Mouse (Mus musculus) C2C12 (cell line): ENCODE data around the gene Kcnh1. TPM values are rescaled to one million over a fixed set of nuclear protein-coding genes. Genes with fewer than 3 reads are reported as not detected.
A peak's percentile ranks its signal among the peaks of the same experiment; 100 is the strongest.

Source experiments
- H3K27me3 ChIP-seq: one replicate; pipeline ENCODE4 v1.6.1; 2011; ENCODE audit not compliant: control insufficient read depth, insufficient read depth, insufficient read length
- H3K36me3 ChIP-seq: one replicate; pipeline ENCODE4 v1.6.1; 2011; ENCODE audit not compliant: control insufficient read depth, insufficient read depth
- H3K4me3 ChIP-seq: one replicate; pipeline ENCODE4 v1.5.1; 2011; ENCODE audit warnings: mild to moderate bottlenecking, control low read depth; ENCODE audit not compliant: poor library complexity, insufficient read depth, severe bottlenecking
- H3K79me2 ChIP-seq: one replicate; pipeline ENCODE4 v1.6.1; 2011; ENCODE audit not compliant: control insufficient read depth, insufficient read depth
- H3K79me3 ChIP-seq: one replicate; pipeline ENCODE4 v1.6.1; 2011; ENCODE audit warnings: low read depth, control low read depth
- H3ac ChIP-seq: one replicate; pipeline ENCODE3; 2011; ENCODE audit warnings: low read depth; ENCODE audit not compliant: control insufficient read depth, insufficient read length
- CEBPB ChIP-seq: IDR thresholded peaks from one replicate; pipeline ENCODE4 v1.6.1; 2011; ENCODE audit warnings: low read depth, mild to moderate bottlenecking, control low read depth, moderate library complexity
- CTCF ChIP-seq: IDR thresholded peaks from one replicate; pipeline ENCODE4 v1.5.1; 2011; ENCODE audit not compliant: control insufficient read depth, insufficient read depth, insufficient read length
- FOSL1 ChIP-seq: IDR thresholded peaks from one replicate; pipeline ENCODE4 v1.8.0; 2011; ENCODE audit warnings: mild to moderate bottlenecking, low read length; ENCODE audit not compliant: poor library complexity, insufficient read depth, severe bottlenecking
- MAX ChIP-seq: IDR thresholded peaks from one replicate; pipeline ENCODE4 v1.6.1; 2011; ENCODE audit warnings: mild to moderate bottlenecking, control low read depth
- MYOD1 ChIP-seq: IDR thresholded peaks from one replicate; pipeline ENCODE4 v1.6.1; 2011; ENCODE audit warnings: low read depth; ENCODE audit not compliant: control insufficient read depth, insufficient read length
- MYOG ChIP-seq: IDR thresholded peaks from one replicate; pipeline ENCODE4 v1.6.1; 2011; ENCODE audit not compliant: control insufficient read depth, insufficient read length; ENCODE audit errors: extremely low read depth
- USF1 ChIP-seq: IDR thresholded peaks from one replicate; pipeline ENCODE4 v1.6.1; 2011; ENCODE audit warnings: low read depth, mild to moderate bottlenecking, control low read depth, moderate library complexity
- polyA plus RNA-seq: library from polyadenylated mRNA; unstranded; fragments of >200 nt; fragmentation: generic; extraction: Trizol; gene quantifications from one replicate; pipeline ENCODE4 v1.2.1, GENCODE M21; 2012; ENCODE audit warnings: missing spikeins

The Kcnh1 gene
- polyA plus RNA-seq, 1 experiment = 0.04 TPM

DNA sequence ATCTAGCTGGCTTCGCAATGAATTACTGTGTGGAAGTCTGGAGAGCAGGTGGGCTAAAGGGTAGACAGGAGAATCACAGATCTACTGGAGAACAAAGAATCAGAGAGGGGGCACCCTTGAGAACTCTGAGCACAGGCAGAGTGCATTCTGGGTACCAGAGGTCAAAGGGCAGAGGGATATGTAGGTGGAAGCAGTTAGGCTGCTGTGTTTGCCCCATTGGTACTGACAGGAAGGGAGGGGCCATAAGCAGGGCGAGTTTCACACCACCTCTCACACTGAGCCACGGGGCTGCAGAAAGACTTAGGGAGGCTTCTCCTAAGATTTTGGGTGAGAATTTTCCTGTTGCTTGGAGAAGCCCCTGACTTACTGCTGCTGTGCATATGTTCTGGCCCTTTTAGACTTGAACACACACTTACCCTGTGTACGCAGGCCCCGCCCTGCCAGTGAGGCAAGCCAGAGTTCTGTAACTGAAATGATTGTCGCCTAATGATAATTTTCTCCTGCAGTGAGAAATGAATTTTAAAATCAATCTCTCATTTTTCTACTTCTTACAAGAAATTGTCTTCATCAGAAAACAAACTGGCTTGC is 121.4 kb downstream of the Kcnh1 start:
- no peak overlapping the region for H3ac ChIP-seq
- no peak overlapping the region for H3K4me3 ChIP-seq
- no peaks in the 10 kb centered on the region for H3K27me3 ChIP-seq
- no peaks in the 10 kb centered on the region for H3K36me3 ChIP-seq
- no peak for TF ChIP-seq CTCF
- TF ChIP-seq USF1 = no peak
- H3K79me3 ChIP-seq = no peaks in the 10 kb centered on the region
- H3K79me2 ChIP-seq = no peaks in the 10 kb centered on the region

- no peaks in the 10 kb centered on the region for H3K79me3 ChIP-seq
- H3ac ChIP-seq = no peak overlapping the region
- no peak overlapping the region for H3K4me3 ChIP-seq
- no peak for TF ChIP-seq FOSL1
- no peaks in the 10 kb centered on the region for H3K79me2 ChIP-seq
- H3K36me3 ChIP-seq = no peaks in the 10 kb centered on the region
- no peaks in the 10 kb centered on the region for H3K27me3 ChIP-seq
Measured at GRCm38 (mm10) chr1:192312446-192312845, 121.9 kb downstream of the Kcnh1 start.

GRCm38 (mm10) chr1:192312998-192313397 is 122.4 kb downstream of the Kcnh1 start:
- Histone ChIP-seq H3K27me3 (no peaks in the 10 kb centered on the region), H3K79me2 (no peaks in the 10 kb centered on the region)
- TF ChIP-seq FOSL1 = no peak
- no peak for TF ChIP-seq CEBPB
- TF ChIP-seq MYOD1 = no peak
- TF ChIP-seq MAX = no peak
- no peak for TF ChIP-seq CTCF
- no peak for TF ChIP-seq MYOG
- no peak for TF ChIP-seq USF1

GRCm38 (mm10) chr1:192313571-192313972 is 123.0 kb downstream of the Kcnh1 start:
- H3K79me2 ChIP-seq = no peaks in the 10 kb centered on the region
- H3K4me3 ChIP-seq = no peak overlapping the region
- TF ChIP-seq CTCF (no peak), MAX (no peak)
- no peaks in the 10 kb centered on the region for H3K79me3 ChIP-seq
- no peaks in the 10 kb centered on the region for H3K27me3 ChIP-seq
- H3K36me3 ChIP-seq = no peaks in the 10 kb centered on the region
- H3ac ChIP-seq = no peak overlapping the region

More at GRCm38 (mm10) chr1:192312998-192313397, 122.4 kb downstream of the Kcnh1 start:
- Histone ChIP-seq H3ac (no peak overlapping the region), H3K4me3 (no peak overlapping the region), H3K79me3 (no peaks in the 10 kb centered on the region), H3K36me3 (no peaks in the 10 kb centered on the region)

DNA sequence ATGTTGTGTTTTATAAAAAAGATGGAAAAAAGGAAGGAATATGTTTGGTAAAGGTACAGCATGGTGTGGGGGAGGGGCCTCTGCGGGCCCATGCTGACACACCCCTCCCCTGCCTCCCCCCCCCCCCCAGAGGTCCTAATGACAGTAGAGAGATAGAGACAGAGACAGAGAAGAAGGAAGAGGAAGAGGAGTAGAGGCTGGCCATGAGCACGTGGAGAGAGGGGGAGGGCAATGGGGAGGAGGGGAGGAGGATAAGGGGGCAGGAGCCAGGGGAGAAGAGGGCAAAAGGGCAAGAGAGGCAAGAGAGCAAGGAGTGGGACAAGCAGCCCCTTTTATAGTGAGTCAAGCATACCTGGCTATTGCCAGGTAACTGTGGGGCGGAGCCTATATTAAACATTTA is 123.5 kb downstream of the Kcnh1 start:
- H3K79me2 ChIP-seq = no peaks in the 10 kb centered on the region
- no peak overlapping the region for H3K4me3 ChIP-seq
- H3K27me3 ChIP-seq = no peaks in the 10 kb centered on the region
- TF ChIP-seq FOSL1 (no peak), USF1 (no peak), MYOD1 (no peak), MAX (no peak), CTCF (no peak), MYOG (no peak), CEBPB (no peak)
- no peaks in the 10 kb centered on the region for H3K36me3 ChIP-seq
- no peaks in the 10 kb centered on the region for H3K79me3 ChIP-seq
- H3ac ChIP-seq = no peak overlapping the region

DNA sequence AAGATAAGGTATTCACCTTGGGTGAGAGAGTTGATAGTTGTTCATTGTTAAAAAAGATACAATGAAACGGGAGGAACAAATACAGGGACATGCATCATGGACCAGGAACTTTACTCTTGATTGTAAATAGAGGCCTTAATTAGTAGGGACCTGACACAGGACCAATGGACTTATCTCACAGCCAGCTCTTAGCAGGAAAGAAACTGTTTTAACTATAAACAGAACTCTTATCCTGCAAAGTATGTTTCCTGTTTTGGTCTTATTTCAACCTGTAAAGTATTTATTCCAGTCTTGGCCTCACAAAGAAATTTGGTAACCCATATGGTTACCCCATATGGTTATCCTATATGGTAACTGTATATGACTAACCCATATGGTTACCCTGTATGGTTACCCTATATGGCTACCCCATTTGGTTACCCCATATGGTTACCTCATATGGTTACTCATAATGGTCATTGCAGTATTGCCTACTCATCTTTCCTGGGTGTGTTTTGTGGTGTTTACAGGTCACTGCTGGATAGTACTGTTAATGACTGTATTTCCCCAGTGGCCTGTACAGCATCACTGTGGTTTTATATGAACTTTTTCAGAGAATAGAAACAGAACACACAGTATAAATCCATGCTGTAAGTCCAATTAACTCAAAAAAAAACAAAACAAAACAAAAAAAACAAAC is 125.0 kb downstream of the Kcnh1 start:
- Histone ChIP-seq H3K36me3 (no peaks in the 10 kb centered on the region), H3ac (no peak overlapping the region), H3K27me3 (no peaks in the 10 kb centered on the region), H3K79me2 (no peaks in the 10 kb centered on the region), H3K79me3 (no peaks in the 10 kb centered on the region), H3K4me3 (no peak overlapping the region)
- no peak for TF ChIP-seq MAX
- peak; percentile 61 for TF ChIP-seq FOSL1
- TF ChIP-seq USF1 = no peak
- TF ChIP-seq MYOD1 = no peak
- TF ChIP-seq CTCF = no peak
- TF ChIP-seq CEBPB = peak; percentile 43

- H3K79me2 ChIP-seq = no peaks in the 10 kb centered on the region
- H3K79me3 ChIP-seq = no peaks in the 10 kb centered on the region
- H3K36me3 ChIP-seq = no peaks in the 10 kb centered on the region
Measured at GRCm38 (mm10) chr1:192324223-192324622, 133.6 kb downstream of the Kcnh1 start.

More at GRCm38 (mm10) chr1:192324223-192324622, 133.6 kb downstream of the Kcnh1 start:
- Histone ChIP-seq H3K27me3 (no peaks in the 10 kb centered on the region), H3ac (no peak overlapping the region), H3K4me3 (no peak overlapping the region)
- no peak for TF ChIP-seq CEBPB
